In the genomic region with DNA sequence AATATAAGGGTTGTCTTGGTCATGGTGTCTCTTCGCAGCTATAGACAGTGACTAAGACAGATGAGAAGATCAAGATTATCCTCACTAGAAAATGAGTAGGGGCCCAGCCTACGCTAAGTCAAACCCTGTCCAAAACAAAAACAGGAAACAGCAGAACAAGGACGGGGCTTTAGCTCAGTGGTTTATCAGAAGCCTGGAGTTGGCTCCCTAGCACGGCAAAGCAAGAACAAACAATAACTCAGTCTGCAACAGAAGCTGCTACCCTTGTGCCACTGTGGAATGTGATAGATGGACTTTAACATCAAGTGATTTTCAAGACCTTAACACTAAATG, we compare ENCODE assay signal across 17 mouse cellular contexts. TPM values are rescaled to one million over a fixed set of nuclear protein-coding genes. Genes with fewer than 3 reads are reported as not detected.
DNase-seq lines count a peak whose midpoint lies in the region; ATAC-seq and TF ChIP-seq lines count a peak whose summit lies in the region.
"Had no signal": no experiment of that assay in that cellular context is flagged by ENCODE, and none has a peak within 500 bp of the region (broad histone marks: within the 10 kb centered on the region; RNA-seq: fewer than 3 reads in every experiment).

No protein-coding gene starts in this region.

- no peak for DNase-seq in heart, embryonic 10.5 days (ENCODE audit: low spot score)
- DNase-seq in heart, postnatal 4 days, result no peak
- peak; percentile 64 for DNase-seq in T-cell, adult 2 months (ENCODE audit: low spot score)
- no peak for DNase-seq in natural killer cell, adult 2 months (ENCODE audit: low spot score in 2 of 2)
- no peak for DNase-seq in layer of hippocampus, adult 2 months (ENCODE audit: low spot score in 2 of 2)
- DNase-seq: cerebellum, adult 9-11 months; left cerebral cortex, postnatal 4 days; right cerebral cortex, postnatal 25 days had no signal

- H3K27ac ChIP-seq in heart, embryonic 10.5 days, result peak overlapping the region; percentile 7; the same call in 1 of the 2 replicates
- H3K27ac ChIP-seq in layer of hippocampus, adult 2 months, result no peak overlapping the region
- H3K27ac ChIP-seq: embryonic facial prominence, embryonic 15.5 days; hindbrain, embryonic 12.5 days; lung, embryonic 15.5 days; neural tube, embryonic 13.5 days had no signal

- WGBS in heart, embryonic 10.5 days, result 43% methylated on average over 4 of the region's 4 CpGs

- no peaks in the 10 kb centered on the region for H3K27me3 ChIP-seq in heart, embryonic 10.5 days (ENCODE audit: insufficient read depth, poor library complexity, severe bottlenecking)
- H3K27me3 ChIP-seq in megakaryocyte, embryonic 14.5 days (replicated peaks), result no peaks in the 10 kb centered on the region
- H3K27me3 ChIP-seq: embryonic facial prominence, embryonic 15.5 days; hindbrain, embryonic 12.5 days; lung, embryonic 15.5 days; neural tube, embryonic 13.5 days had no signal

- H3K4me1 ChIP-seq in heart, embryonic 10.5 days, result peaks cover 34% of the 10 kb centered on the region
- H3K4me1 ChIP-seq in megakaryocyte, embryonic 14.5 days, result peaks cover 99% of the 10 kb centered on the region

- H3K4me3 ChIP-seq in heart, embryonic 10.5 days, result no peak overlapping the region
- peak overlapping the region; percentile 36 for H3K4me3 ChIP-seq in megakaryocyte, embryonic 14.5 days (replicated peaks)
- no peak overlapping the region for H3K4me3 ChIP-seq in layer of hippocampus, adult 2 months
- H3K4me3 ChIP-seq: embryonic facial prominence, embryonic 15.5 days; hindbrain, embryonic 12.5 days; lung, embryonic 15.5 days; neural tube, embryonic 13.5 days had no signal

- TF ChIP-seq CTCF in layer of hippocampus, adult 2 months (conservative IDR thresholded peaks at IDR 0.05), result no peak

- no peaks in the 10 kb centered on the region for H3K36me3 ChIP-seq in heart, embryonic 10.5 days
- H3K36me3 ChIP-seq in megakaryocyte, embryonic 14.5 days (replicated peaks; ENCODE audit: low read length), result peaks cover 5% of the 10 kb centered on the region
- H3K36me3 ChIP-seq: embryonic facial prominence, embryonic 15.5 days; hindbrain, embryonic 12.5 days; lung, embryonic 15.5 days; neural tube, embryonic 13.5 days had no signal

- ATAC-seq in megakaryocyte, adult 5-6 weeks (ENCODE audit: poor library complexity, severe bottlenecking), result no peak
- 0 out of 2 replicates have a peak, but pooled peaks have one; percentile 12 for ATAC-seq in megakaryocyte-erythroid progenitor cell, adult 5-6 weeks (replicated peaks; ENCODE audit: low FRiP score, low TSS enrichment, poor library complexity, severe bottlenecking)
- ATAC-seq: intestine, embryonic 16.5 days; midbrain, embryonic 16.5 days had no signal

- H3K9me3 ChIP-seq in heart, embryonic 10.5 days, result no peaks in the 10 kb centered on the region
- H3K9me3 ChIP-seq in megakaryocyte, embryonic 14.5 days, result no peaks in the 10 kb centered on the region
- H3K9me3 ChIP-seq: embryonic facial prominence, embryonic 15.5 days; hindbrain, embryonic 12.5 days; lung, embryonic 15.5 days; neural tube, embryonic 13.5 days had no signal

RNA-seq across cellular contexts. Expression of a gene that starts 5.8 kb away (rescaled TPM):
- 34.3 and 48.2 TPM in 2 replicates for polyA plus RNA-seq in heart, embryonic 10.5 days (2016; fragmentation: Nextera tagmentation; extraction: Ambion mirVana)
- total RNA-seq in heart, postnatal 4 days (2021), result 10 to 100 TPM; 34.9 to 38.1 TPM
- polyA plus RNA-seq in megakaryocyte, embryonic 14.5 days (2012; ENCODE audit: insufficient read depth, low replicate concordance), result 5.6 and 13.5 TPM in 2 replicates
- 11.6 and 16.4 TPM in 2 replicates for total RNA-seq in megakaryocyte, adult 5-6 weeks (2015)
- 27.0 and 34.0 TPM in 2 replicates for total RNA-seq in megakaryocyte, adult 5-6 weeks (2017)
- 12.6 and 18.4 TPM in 2 replicates for total RNA-seq in megakaryocyte-erythroid progenitor cell, adult 5-6 weeks (2014; fragmentation: Nextera tagmentation)
- total RNA-seq in megakaryocyte-erythroid progenitor cell, adult 5-6 weeks (2017), result 49.3 and 75.9 TPM in 2 replicates
- total RNA-seq in layer of hippocampus, adult 2 months (2021), result 10 to 100 TPM; 61.7 to 63.5 TPM
